Mouse (Mus musculus): ENCODE results near the gene Tspan33. TPM values are rescaled to one million over a fixed set of nuclear protein-coding genes. Genes with fewer than 3 reads are reported as not detected.
A peak's percentile ranks its signal among the peaks of the same experiment; 100 is the strongest.

The Tspan33 gene
- polyA plus RNA-seq, 1 experiment from 2014 or later = 5.2 TPM

DNA sequence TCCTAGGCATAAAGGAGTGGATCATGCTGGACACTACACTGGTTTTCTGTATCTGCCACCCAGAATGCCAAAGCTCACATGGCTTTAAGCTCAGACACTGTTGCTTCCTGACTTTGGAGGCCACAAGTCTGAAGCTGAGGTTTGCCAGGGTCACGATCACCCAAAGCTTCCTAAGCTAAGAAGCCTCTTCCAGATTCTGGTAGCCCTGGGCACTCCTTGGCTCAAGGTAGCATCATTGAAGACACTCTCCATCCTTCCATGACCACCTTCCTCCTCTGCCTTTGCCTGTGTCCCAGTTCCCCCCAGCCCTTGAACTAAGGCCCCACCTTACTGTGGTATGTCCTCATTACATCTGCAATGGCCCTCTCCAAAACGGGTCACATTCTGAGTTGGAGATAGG is 27.9 kb downstream of the Tspan33 start:
- H3K4me3 ChIP-seq (replicated peaks) = no peak overlapping the region

DNA sequence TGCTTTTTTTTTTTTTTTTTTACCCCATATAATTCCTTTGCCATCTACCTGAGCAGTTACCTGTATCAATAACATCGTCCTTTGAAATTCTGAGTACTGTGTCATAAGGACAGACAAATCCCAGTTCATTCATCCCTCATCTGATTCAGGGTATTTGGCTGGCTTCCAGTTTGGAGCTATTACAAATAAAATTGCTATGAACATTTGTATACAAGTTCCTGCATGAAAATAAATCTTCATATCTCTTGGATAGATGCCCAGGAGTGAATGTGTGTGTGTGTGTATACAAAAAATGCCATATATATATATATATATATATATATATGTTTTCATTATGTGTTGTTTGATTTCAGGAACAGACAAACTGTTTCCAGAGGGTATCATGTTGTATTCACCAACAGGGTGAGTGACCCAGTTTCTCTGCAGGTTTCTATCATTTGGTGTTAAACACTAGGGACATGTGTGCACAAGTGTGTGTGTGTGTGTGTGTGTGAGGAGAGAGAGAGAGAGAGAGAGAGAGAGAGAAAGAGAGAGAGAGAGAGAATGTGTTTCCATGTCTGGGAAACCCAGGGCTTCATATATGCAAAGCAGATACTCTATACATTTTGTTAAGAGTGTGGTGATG is 32.7 kb downstream of the Tspan33 start:
- H3K9ac ChIP-seq (replicated peaks) = no peak overlapping the region
- H3K27me3 ChIP-seq = no peaks in the 10 kb centered on the region
- no peak overlapping the region for H3K4me2 ChIP-seq
- no peaks in the 10 kb centered on the region for H3K36me3 ChIP-seq
- H3K4me3 ChIP-seq (replicated peaks) = no peak overlapping the region
- no peak overlapping the region for H3K27ac ChIP-seq
- no peaks in the 10 kb centered on the region for H3K9me3 ChIP-seq
- H3K4me1 ChIP-seq (replicated peaks) = no peaks in the 10 kb centered on the region
- no peak for ATAC-seq (ENCODE audit: insufficient number of reproducible peaks, insufficient read depth, low FRiP score, low TSS enrichment, low read depth)
- WGBS = 79% methylated on average over 1 of the region's 1 CpGs

More for the DNA sequence above, 27.9 kb downstream of the Tspan33 start:
- H3K9ac ChIP-seq (replicated peaks) = no peak overlapping the region
- no peak overlapping the region for H3K4me2 ChIP-seq
- no peak for ATAC-seq (ENCODE audit: insufficient number of reproducible peaks, insufficient read depth, low FRiP score, low TSS enrichment, low read depth)
- H3K9me3 ChIP-seq = no peaks in the 10 kb centered on the region
- peaks cover 28% of the 10 kb centered on the region for H3K4me1 ChIP-seq (replicated peaks)
- no peaks in the 10 kb centered on the region for H3K36me3 ChIP-seq
- WGBS = 74% methylated on average over 2 of the region's 2 CpGs
- H3K27me3 ChIP-seq = no peaks in the 10 kb centered on the region
- H3K27ac ChIP-seq = no peak overlapping the region

GRCm38 (mm10) chr6:29728035-29728434 is 34.0 kb downstream of the Tspan33 start:
- H3K36me3 ChIP-seq = no peaks in the 10 kb centered on the region
- H3K27me3 ChIP-seq = no peaks in the 10 kb centered on the region
- H3K27ac ChIP-seq = no peak overlapping the region
- WGBS = 91% methylated on average over 3 of the region's 3 CpGs
- 0 out of 2 replicates have a peak, but pooled peaks cover 2% of the 10 kb centered on the region for H3K4me1 ChIP-seq (replicated peaks)
- no peak overlapping the region for H3K9ac ChIP-seq (replicated peaks)
- no peak overlapping the region for H3K4me3 ChIP-seq (replicated peaks)
- no peak for ATAC-seq (ENCODE audit: insufficient number of reproducible peaks, insufficient read depth, low FRiP score, low TSS enrichment, low read depth)
- no peak overlapping the region for H3K4me2 ChIP-seq
- H3K9me3 ChIP-seq = no peaks in the 10 kb centered on the region

- Histone ChIP-seq H3K27me3 (no peaks in the 10 kb centered on the region), H3K4me1 (replicated peaks) (0 out of 2 replicates have a peak, but pooled peaks cover 3% of the 10 kb centered on the region), H3K4me3 (replicated peaks) (no peak overlapping the region), H3K4me2 (no peak overlapping the region), H3K9ac (replicated peaks) (no peak overlapping the region), H3K36me3 (no peaks in the 10 kb centered on the region), H3K9me3 (no peaks in the 10 kb centered on the region), H3K27ac (no peak overlapping the region)
- ATAC-seq (ENCODE audit: insufficient number of reproducible peaks, insufficient read depth, low FRiP score, low TSS enrichment, low read depth) = no peak
- 67% methylated on average over 1 of the region's 1 CpGs for WGBS
Observed at GRCm38 (mm10) chr6:29729491-29729890, 35.5 kb downstream of the Tspan33 start.

DNA sequence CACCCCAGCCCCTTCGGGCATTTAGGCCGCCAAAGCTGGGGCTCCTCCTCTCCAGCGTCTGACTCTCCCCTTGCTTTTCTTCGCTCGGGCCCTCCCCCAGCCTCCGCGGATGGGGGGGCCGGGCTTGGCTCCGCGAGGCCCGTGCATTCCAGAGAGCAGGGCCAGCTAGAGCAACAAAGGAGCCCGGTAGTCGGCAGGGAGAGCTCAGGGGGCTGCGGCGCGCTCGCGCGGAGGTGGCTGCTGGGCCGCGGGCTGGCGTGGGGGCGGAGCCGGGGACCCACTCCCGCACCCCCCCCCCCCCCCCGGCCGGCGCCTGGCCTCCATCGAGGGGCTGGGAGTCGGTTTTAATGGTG is 41.3 kb downstream of the Tspan33 start, which contains the start of gene Smo:
Smo (plus strand) TSS at position 168 of the 353 bp plus-strand sequence.
- H3K27me3 ChIP-seq = no peaks in the 10 kb centered on the region
- under 1% methylated on average over 28 of the region's 30 CpGs for WGBS
- peak; percentile 97 for ATAC-seq (ENCODE audit: insufficient number of reproducible peaks, insufficient read depth, low FRiP score, low TSS enrichment, low read depth)
- H3K4me2 ChIP-seq = peak within 1 kb of the TSS; percentile 92
- no peaks in the 10 kb centered on the region for H3K9me3 ChIP-seq
- peak within 1 kb of the TSS; percentile 96 for H3K9ac ChIP-seq (replicated peaks)
- peaks cover 17% of the 10 kb centered on the region for H3K36me3 ChIP-seq
- H3K4me3 ChIP-seq (replicated peaks) = peak within 1 kb of the TSS; percentile 95
- peaks cover 29% of the 10 kb centered on the region for H3K4me1 ChIP-seq (replicated peaks)
- peak within 1 kb of the TSS; percentile 98 for H3K27ac ChIP-seq

DNA sequence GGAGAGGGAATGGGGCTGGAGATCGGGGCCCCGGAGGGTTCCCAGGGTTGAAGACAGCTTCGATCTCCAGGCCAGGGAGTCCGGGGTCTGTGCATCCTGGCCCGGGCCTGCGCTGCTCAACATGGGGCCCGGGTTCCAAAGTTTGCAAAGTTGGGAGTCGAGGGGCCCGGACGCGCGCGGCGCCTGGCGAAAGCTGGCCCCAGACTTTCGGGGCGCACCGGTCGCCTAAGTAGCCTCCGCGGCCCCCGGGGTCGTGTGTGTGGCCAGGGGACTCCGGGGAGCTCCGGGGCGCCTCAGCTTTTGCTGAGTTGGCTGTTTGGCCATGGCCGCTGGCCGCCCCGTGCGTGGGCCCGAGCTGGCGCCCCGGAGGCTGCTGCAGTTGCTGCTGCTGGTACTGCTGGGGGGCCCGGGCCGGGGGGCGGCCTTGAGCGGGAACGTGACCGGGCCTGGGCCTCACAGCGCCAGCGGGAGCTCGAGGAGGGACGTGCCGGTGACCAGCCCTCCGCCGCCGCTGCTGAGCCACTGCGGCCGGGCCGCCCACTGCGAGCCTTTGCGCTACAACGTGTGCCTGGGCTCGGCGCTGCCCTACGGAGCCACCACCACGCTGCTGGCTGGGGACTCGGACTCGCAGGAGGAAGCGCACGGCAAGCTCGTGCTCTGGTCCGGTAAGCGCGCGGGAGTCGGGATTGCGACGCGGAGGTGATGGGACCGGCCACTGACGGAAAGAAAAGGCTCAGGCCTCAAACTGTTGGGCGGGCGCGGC is 41.8 kb downstream of the Tspan33 start:
- WGBS = under 1% methylated on average over 75 of the region's 75 CpGs

GRCm38 (mm10) chr6:29736610-29737458 is 42.8 kb downstream of the Tspan33 start:
- no peak for ATAC-seq (ENCODE audit: insufficient number of reproducible peaks, insufficient read depth, low FRiP score, low TSS enrichment, low read depth)
- Histone ChIP-seq H3K9me3 (no peaks in the 10 kb centered on the region), H3K9ac (replicated peaks) (peak overlapping the region; percentile 96), H3K36me3 (peaks cover 20% of the 10 kb centered on the region), H3K27ac (peak overlapping the region; percentile 98), H3K4me2 (peak overlapping the region; percentile 92), H3K4me1 (replicated peaks) (peaks cover 30% of the 10 kb centered on the region), H3K4me3 (replicated peaks) (peak overlapping the region; percentile 95), H3K27me3 (no peaks in the 10 kb centered on the region)
- WGBS = 18% methylated on average over 13 of the region's 13 CpGs

More for the DNA sequence above, 41.8 kb downstream of the Tspan33 start:
- Histone ChIP-seq H3K9me3 (no peaks in the 10 kb centered on the region), H3K36me3 (peaks cover 20% of the 10 kb centered on the region), H3K27me3 (no peaks in the 10 kb centered on the region), H3K4me1 (replicated peaks) (peaks cover 30% of the 10 kb centered on the region), H3K4me2 (peak overlapping the region; percentile 92), H3K27ac (peak overlapping the region; percentile 98), H3K9ac (replicated peaks) (peak overlapping the region; percentile 96), H3K4me3 (replicated peaks) (peak overlapping the region; percentile 95)
- peak; percentile 33; the same call in 1 of the 2 replicates for ATAC-seq (ENCODE audit: insufficient number of reproducible peaks, insufficient read depth, low FRiP score, low TSS enrichment, low read depth)

DNA sequence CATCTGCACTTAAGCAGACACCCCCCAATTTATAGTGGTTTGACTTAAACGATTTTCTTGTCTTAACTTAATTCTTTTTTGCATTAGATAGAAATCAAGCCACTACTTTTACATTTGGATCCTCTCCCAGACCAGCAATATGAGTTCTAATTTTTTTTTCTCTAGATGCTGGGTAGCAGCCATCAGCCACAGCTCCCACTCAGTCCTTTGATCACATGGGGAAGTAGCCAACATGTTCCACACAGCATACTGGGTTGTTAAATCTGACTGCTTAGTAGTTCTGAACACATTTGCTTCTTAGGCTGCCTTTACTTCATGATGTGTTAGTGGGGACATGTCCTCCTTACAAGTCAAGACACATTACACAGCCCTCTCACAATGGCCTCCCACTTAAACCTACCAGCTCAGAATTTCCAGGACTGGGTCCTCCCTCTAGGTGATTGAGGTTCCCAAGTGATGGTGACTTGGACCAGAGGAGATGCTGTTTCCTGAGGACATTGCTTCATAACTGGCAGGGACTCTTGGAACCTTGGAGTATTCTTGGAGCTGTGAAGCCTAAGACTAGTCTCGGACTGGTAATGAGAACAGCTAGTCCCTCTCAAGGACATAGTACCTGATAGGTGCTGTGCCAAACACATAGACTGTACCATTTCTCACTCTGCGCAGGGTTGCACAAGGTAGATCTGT is 57.6 kb downstream of the Tspan33 start:
- no peaks in the 10 kb centered on the region for H3K4me1 ChIP-seq (replicated peaks)
- no peak overlapping the region for H3K4me2 ChIP-seq
- H3K27me3 ChIP-seq = no peaks in the 10 kb centered on the region
- H3K36me3 ChIP-seq = peaks cover 56% of the 10 kb centered on the region
- WGBS = 91% methylated on average over 3 of the region's 3 CpGs
- H3K27ac ChIP-seq = no peak overlapping the region
- H3K9ac ChIP-seq (replicated peaks) = no peak overlapping the region
- ATAC-seq (ENCODE audit: insufficient number of reproducible peaks, insufficient read depth, low FRiP score, low TSS enrichment, low read depth) = no peak
- H3K9me3 ChIP-seq = peaks cover 14% of the 10 kb centered on the region
- H3K4me3 ChIP-seq (replicated peaks) = no peak overlapping the region

- ATAC-seq (ENCODE audit: insufficient number of reproducible peaks, insufficient read depth, low FRiP score, low TSS enrichment, low read depth) = no peak
- no peak overlapping the region for H3K4me3 ChIP-seq (replicated peaks)
- peaks cover 5% of the 10 kb centered on the region for H3K9me3 ChIP-seq
- no peak overlapping the region for H3K27ac ChIP-seq
- no peaks in the 10 kb centered on the region for H3K4me1 ChIP-seq (replicated peaks)
- H3K36me3 ChIP-seq = peaks cover 73% of the 10 kb centered on the region
- H3K9ac ChIP-seq (replicated peaks) = no peak overlapping the region
- H3K4me2 ChIP-seq = no peak overlapping the region
- WGBS = 92% methylated on average over 11 of the region's 11 CpGs
- H3K27me3 ChIP-seq = no peaks in the 10 kb centered on the region
Observed at GRCm38 (mm10) chr6:29753336-29753735, 59.3 kb downstream of the Tspan33 start.

DNA sequence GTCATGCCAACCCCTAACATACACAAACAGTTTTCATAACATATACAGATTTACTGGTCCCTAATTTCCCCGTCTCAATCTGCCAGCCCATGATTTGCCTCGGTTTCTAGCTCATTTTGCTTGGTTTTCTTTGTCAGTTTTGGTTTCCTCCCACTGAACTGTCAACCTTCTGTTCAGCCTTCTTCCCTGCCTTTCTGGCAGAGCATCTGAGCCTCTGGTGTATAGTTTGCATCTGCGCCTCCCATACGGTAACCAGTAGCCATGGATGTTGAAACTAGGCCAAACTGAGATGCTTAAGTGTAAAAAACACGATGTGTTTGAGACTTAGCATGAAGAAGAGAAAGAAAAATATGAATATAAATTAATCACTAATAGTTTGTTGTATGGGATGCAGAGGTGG is 62.0 kb downstream of the Tspan33 start:
- no peak overlapping the region for H3K4me2 ChIP-seq
- H3K9me3 ChIP-seq = no peaks in the 10 kb centered on the region
- H3K27me3 ChIP-seq = no peaks in the 10 kb centered on the region
- no peak overlapping the region for H3K27ac ChIP-seq
- peaks cover 85% of the 10 kb centered on the region for H3K36me3 ChIP-seq
- no peak for ATAC-seq (ENCODE audit: insufficient number of reproducible peaks, insufficient read depth, low FRiP score, low TSS enrichment, low read depth)
- no peaks in the 10 kb centered on the region for H3K4me1 ChIP-seq (replicated peaks)
- no peak overlapping the region for H3K4me3 ChIP-seq (replicated peaks)
- H3K9ac ChIP-seq (replicated peaks) = no peak overlapping the region
- WGBS = 92% methylated on average over 5 of the region's 5 CpGs
